Mouse (Mus musculus): ENCODE measurements at regions not wholly inside any gene's neighbourhood (a gene's known extent, or its start where the extent isn't known, plus 50 kb on each side); places are given as distances from the start of the nearest gene placed in this dataset.

- TF ChIP-seq POLR2A (IDR thresholded peaks at IDR 0.05; ENCODE audit: borderline replicate concordance, low read depth, low read length) (no peak), CTCF (IDR thresholded peaks at IDR 0.05; ENCODE audit: low read depth, low read length) (no peak)
These were observed 97.6 kb downstream of the Tm4sf1 start for GRCm38 (mm10) chr3:57204066-57204723.
